Mouse (Mus musculus) embryonic facial prominence, embryonic 14.5 days (tissue): ENCODE results near the gene Ric8b. TPM values are rescaled to one million over a fixed set of nuclear protein-coding genes. Genes with fewer than 3 reads are reported as not detected.

Experiments used
- polyA plus RNA-seq: library from polyadenylated mRNA; unstranded; fragments of >200 nt; fragmentation: Nextera tagmentation; extraction: Ambion mirVana; gene quantifications from 2 replicates; pipeline ENCODE4 v1.2.1, GENCODE M21; 2014

Ric8b gene
- polyA plus RNA-seq, 1 experiment from 2014 or later, result 17.7 TPM

Other genes with a start within 250 kb of the Ric8b start
- gene Rfx4, start 161.6 kb upstream of the Ric8b start, polyA plus RNA-seq, result 0.15 and 0.50 TPM in 2 replicates
- gene Fhl4, start 184.9 kb downstream of the Ric8b start, polyA plus RNA-seq, result 1.5 and 2.2 TPM in 2 replicates
- 80.0 and 80.6 TPM in 2 replicates for gene Tmem263, start 185.0 kb downstream of the Ric8b start, polyA plus RNA-seq
- 19.0 and 20.0 TPM in 2 replicates for gene Mterf2, start 210.4 kb downstream of the Ric8b start, polyA plus RNA-seq